Mouse (Mus musculus) heart, postnatal 0 days (tissue): ENCODE data around the gene Slc23a2. TPM values are rescaled to one million over a fixed set of nuclear protein-coding genes. Genes with fewer than 3 reads are reported as not detected.

Experiments
- ATAC-seq: fragments of 200-750 bp; cut with Nextera tagmentation; 2 replicates; pipeline ENCODE4 v1.8.0; 2017; ENCODE audit warnings: low read depth, moderate number of reproducible peaks, moderate library complexity; ENCODE audit not compliant: insufficient read depth
- DNase-seq: peaks from one replicate; pipeline ENCODE4 v3.0.0-alpha.2; 2016; ENCODE audit warnings: low spot score
- H3K27ac ChIP-seq: fragments of 300-500 bp; sonication (generic); 2 replicates; pipeline ENCODE4 v1.5.1; 2014; ENCODE audit warnings: low read depth, mild to moderate bottlenecking
- H3K27me3 ChIP-seq: fragments of 300-500 bp; sonication (generic); 2 replicates; pipeline ENCODE4 v1.6.1; 2014; ENCODE audit warnings: low read length, mixed read lengths; ENCODE audit not compliant: control insufficient read depth, insufficient read depth
- H3K36me3 ChIP-seq: fragments of 300-500 bp; sonication (generic); replicated peaks from 2 replicates; pipeline ENCODE4 v1.6.1; 2014; ENCODE audit warnings: low read length, mixed read lengths; ENCODE audit not compliant: control insufficient read depth, insufficient read depth
- H3K4me1 ChIP-seq: fragments of 300-500 bp; sonication (generic); 2 replicates; pipeline ENCODE4 v1.6.1; 2014; ENCODE audit warnings: antibody characterized with exemption; ENCODE audit not compliant: control insufficient read depth, insufficient read depth
- H3K4me2 ChIP-seq: fragments of 300-500 bp; sonication (generic); 2 replicates; pipeline ENCODE4 v1.6.1; 2014; ENCODE audit warnings: low read depth, mild to moderate bottlenecking, low read length, moderate library complexity
- H3K4me3 ChIP-seq: fragments of 300-500 bp; sonication (generic); 2 replicates; pipeline ENCODE4 v1.5.1; 2014; ENCODE audit warnings: low read depth, low read length
- H3K9ac ChIP-seq: fragments of 300-500 bp; sonication (generic); replicated peaks from 2 replicates; pipeline ENCODE4 v1.6.1; 2014; ENCODE audit warnings: low read depth, low read length, mixed read lengths
- H3K9me3 ChIP-seq: fragments of 300-500 bp; sonication (generic); replicated peaks from 2 replicates; pipeline ENCODE4 v1.6.1; 2016; ENCODE audit warnings: low read length; ENCODE audit not compliant: control insufficient read depth
- CTCF ChIP-seq: IDR thresholded peaks from 2 replicates; pipeline ENCODE4 v1.5.1; 2016; ENCODE audit warnings: antibody characterized with exemption, control low read depth, low read depth
- EP300 ChIP-seq: IDR thresholded peaks from 2 replicates; pipeline ENCODE4 v1.6.1; 2016; ENCODE audit warnings: antibody characterized with exemption, low read depth
- WGBS: fragments of 180-500 bp; shearing (Covaris S2); extraction: QIAGEN DNeasy Blood & Tissue Kit; methylation state at CpG from one replicate; pipeline ENCODE4 v1.1.7; 2014; 5-methylcytosine and 5-hydroxymethylcytosine counted together
- polyA plus RNA-seq: library from polyadenylated mRNA; unstranded; fragments of >200 nt; fragmentation: Nextera tagmentation; extraction: Ambion mirVana; gene quantifications from 2 replicates; pipeline ENCODE4 v1.2.1, GENCODE M21; 2015
- total RNA-seq: library from RNA; depleted of rRNA; stranded (reverse); fragments of >200 nt; gene quantifications from 2 replicates; pipeline ENCODE4 v1.2.3, GENCODE M21; 2014; ENCODE audit warnings: low replicate concordance

Gene Slc23a2
- total and polyA plus RNA-seq, 2 experiments from 2014 or later, result 8.6 to 13.9 TPM

DNA sequence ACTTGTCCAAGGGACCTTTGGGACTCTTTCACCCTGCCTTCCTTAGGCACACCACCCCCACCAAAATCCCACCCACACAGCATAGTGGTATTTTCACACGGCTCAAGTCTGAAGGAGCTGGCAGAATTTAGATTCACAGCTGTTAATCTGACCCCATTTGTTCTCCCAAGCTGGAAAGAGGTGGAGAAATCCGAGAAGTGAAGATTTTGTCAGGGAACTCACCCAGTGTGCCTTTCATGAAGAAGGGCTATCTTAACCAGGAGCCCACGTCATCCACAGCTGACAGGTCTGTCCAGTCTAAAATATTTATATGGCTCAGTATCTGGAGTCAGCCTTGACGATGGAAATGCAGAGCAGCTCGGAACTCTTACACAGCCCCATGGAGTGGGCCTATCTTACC is 108.6 kb downstream of the Slc23a2 start:
- DNase-seq (no peak), ATAC-seq (no peak)
- Histone ChIP-seq H3K27me3 (no peaks in the 10 kb centered on the region), H3K9me3 (no peaks in the 10 kb centered on the region), H3K4me2 (no peak overlapping the region), H3K9ac (no peak overlapping the region), H3K4me1 (no peaks in the 10 kb centered on the region), H3K36me3 (no peaks in the 10 kb centered on the region), H3K27ac (no peak overlapping the region), H3K4me3 (no peak overlapping the region)
- 71% methylated on average over 5 of the region's 5 CpGs for WGBS
- TF ChIP-seq EP300 (no peak), CTCF (no peak)

DNA sequence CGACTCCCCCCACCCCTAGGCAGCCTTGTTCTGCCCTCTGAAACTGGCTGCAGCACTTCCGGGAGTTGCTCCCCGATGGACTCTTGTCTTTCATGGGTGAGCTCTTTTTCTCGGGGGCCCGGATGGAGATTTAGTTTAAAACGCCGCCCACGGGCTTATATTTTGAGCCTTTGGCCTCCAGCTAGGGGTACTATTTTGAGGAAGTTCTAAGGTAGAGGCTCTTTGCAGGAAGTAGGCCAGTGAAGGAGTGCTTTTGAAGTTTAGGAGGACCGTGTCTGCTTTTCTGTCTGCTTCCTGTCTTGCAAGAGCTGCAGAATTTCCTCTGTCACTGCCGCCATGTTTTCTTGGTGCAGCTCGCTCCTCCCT is 109.5 kb downstream of the Slc23a2 start:
- H3K36me3 ChIP-seq, result no peaks in the 10 kb centered on the region
- 74% methylated on average over 11 of the region's 11 CpGs for WGBS
- no peak for DNase-seq
- H3K9ac ChIP-seq, result no peak overlapping the region
- no peak overlapping the region for H3K4me2 ChIP-seq
- no peaks in the 10 kb centered on the region for H3K27me3 ChIP-seq
- H3K4me3 ChIP-seq, result no peak overlapping the region
- no peaks in the 10 kb centered on the region; the same call in 1 of the 2 replicates for H3K4me1 ChIP-seq
- peak overlapping the region; percentile 49; the same call in 1 of the 2 replicates for H3K27ac ChIP-seq
- TF ChIP-seq CTCF (no peak), EP300 (no peak)
- no peaks in the 10 kb centered on the region for H3K9me3 ChIP-seq
- ATAC-seq, result no peak

- no peaks in the 10 kb centered on the region for H3K27me3 ChIP-seq
- H3K9ac ChIP-seq, result no peak overlapping the region
- H3K9me3 ChIP-seq, result no peaks in the 10 kb centered on the region
- no peak overlapping the region for H3K4me2 ChIP-seq
- TF ChIP-seq EP300, result no peak
- TF ChIP-seq CTCF, result no peak
- DNase-seq (no peak), ATAC-seq (no peak)
- 65% methylated on average over 4 of the region's 4 CpGs for WGBS
- H3K4me3 ChIP-seq, result no peak overlapping the region
- no peaks in the 10 kb centered on the region; the same call in 1 of the 2 replicates for H3K4me1 ChIP-seq
- H3K27ac ChIP-seq, result peak overlapping the region; percentile 49; the same call in 1 of the 2 replicates
- H3K36me3 ChIP-seq, result no peaks in the 10 kb centered on the region
Measured at GRCm38 (mm10) chr2:132034590-132035469, 110.1 kb downstream of the Slc23a2 start.

GRCm38 (mm10) chr2:132031364-132032095 is 113.4 kb downstream of the Slc23a2 start:
- Histone ChIP-seq H3K9ac (no peak overlapping the region), H3K4me3 (no peak overlapping the region), H3K4me1 (peaks cover 4% of the 10 kb centered on the region; the same call in 1 of the 2 replicates), H3K27ac (peak overlapping the region; percentile 67; the same call in 1 of the 2 replicates), H3K9me3 (no peaks in the 10 kb centered on the region), H3K4me2 (no peak overlapping the region), H3K36me3 (no peaks in the 10 kb centered on the region), H3K27me3 (no peaks in the 10 kb centered on the region)
- 86% methylated on average over 11 of the region's 11 CpGs for WGBS
- DNase-seq (no peak), ATAC-seq (no peak)
- TF ChIP-seq CTCF (no peak), EP300 (no peak)

- no peaks in the 10 kb centered on the region for H3K27me3 ChIP-seq
- TF ChIP-seq CTCF, result no peak
- TF ChIP-seq EP300, result no peak
- H3K4me2 ChIP-seq, result peak overlapping the region; percentile 98
- H3K9me3 ChIP-seq, result no peaks in the 10 kb centered on the region
- H3K4me1 ChIP-seq, result peaks cover 4% of the 10 kb centered on the region; the same call in 1 of the 2 replicates
- DNase-seq (no peak), ATAC-seq (peak; percentile 25; the same call in 1 of the 2 replicates)
- H3K36me3 ChIP-seq, result no peaks in the 10 kb centered on the region
- 31% methylated on average over 23 of the region's 23 CpGs for WGBS
- peak overlapping the region; percentile 70 for H3K4me3 ChIP-seq
- H3K27ac ChIP-seq, result peak overlapping the region; percentile 67
- H3K9ac ChIP-seq, result peak overlapping the region; percentile 55; the same call in 1 of the 2 replicates
Measured at GRCm38 (mm10) chr2:132030418-132031363, 114.2 kb downstream of the Slc23a2 start.
